Mouse (Mus musculus): ENCODE results near the gene Arhgap17.

- no peak for TF ChIP-seq CTCF (IDR thresholded peaks at IDR 0.05; ENCODE audit: control insufficient read depth, insufficient read depth, low read length)
- TF ChIP-seq POLR2A (IDR thresholded peaks at IDR 0.05; ENCODE audit: borderline replicate concordance, control insufficient read depth, low read depth, low read length), result no peak
These were observed 124.9 kb downstream of the Arhgap17 start for GRCm38 (mm10) chr7:123244833-123245232.
